Mouse (Mus musculus) lung, adult 2 months (tissue): ENCODE data around the gene Spry2.

ENCODE experiments used
- CTCF ChIP-seq: fragments of 200-500 bp; IDR thresholded peaks from 2 replicates; pipeline ENCODE4 v1.5.1; 2011; ENCODE audit warnings: mild to moderate bottlenecking, low read length, control low read depth; ENCODE audit not compliant: insufficient read depth
- POLR2A ChIP-seq: fragments of 200-500 bp; IDR thresholded peaks from 2 replicates; pipeline ENCODE4 v1.6.1; 2011; ENCODE audit warnings: low read depth, mild to moderate bottlenecking, control low read depth, low read length, borderline replicate concordance; ENCODE audit errors: extremely low read depth

GRCm38 (mm10) chr14:105899116-105899515 lies 2.5 kb upstream of the Spry2 start:
- TF ChIP-seq CTCF, result no peak
- no peak for TF ChIP-seq POLR2A
